Mouse (Mus musculus) retina, adult 2 months (tissue): ENCODE measurements around the gene Xpo5.

Experiments used
- DNase-seq: peaks from one replicate; pipeline ENCODE4 v3.0.0-alpha.2; 2012; ENCODE audit warnings: low read depth, low spot score

Gene Xpo5

DNA sequence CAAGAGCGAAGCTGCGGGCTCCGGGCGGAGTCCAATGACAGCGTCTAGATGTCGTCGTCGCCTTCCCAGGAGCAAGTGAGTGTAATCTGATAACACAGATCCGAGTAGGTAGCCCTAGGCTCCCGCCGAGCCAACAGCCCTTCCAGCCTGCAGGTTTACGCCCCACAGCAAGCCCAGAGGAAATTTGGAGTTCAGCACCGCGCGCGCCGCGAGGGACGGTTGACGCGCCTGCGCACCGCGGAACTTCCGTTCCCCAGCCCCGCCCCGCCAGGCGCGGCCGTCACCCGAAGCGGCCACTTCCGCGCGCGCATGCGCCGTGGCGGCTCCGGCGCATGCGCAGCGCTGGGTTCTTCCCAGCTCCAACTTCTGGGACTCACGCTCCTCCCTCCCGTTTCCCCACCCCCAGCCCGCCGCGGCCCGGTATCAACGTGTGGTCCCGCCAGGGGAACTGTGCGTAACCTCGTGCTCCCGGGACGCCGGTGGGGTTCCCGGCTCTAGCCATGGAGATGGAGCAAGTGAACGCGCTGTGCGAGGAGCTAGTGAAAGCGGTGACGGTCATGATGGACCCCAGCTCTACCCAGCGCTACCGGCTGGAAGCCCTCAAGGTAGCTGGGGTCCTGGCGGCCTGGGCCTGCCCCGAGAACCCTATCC, at the start of gene Xpo5, which contains the start of gene Polh:
Gene Xpo5, plus strand, starts transcription at position 362 of the 651 bp plus-strand sequence.
Gene Polh, minus strand, starts transcription at position 225 of the 651 bp plus-strand sequence.
- DNase-seq: peak; percentile 90

DNA sequence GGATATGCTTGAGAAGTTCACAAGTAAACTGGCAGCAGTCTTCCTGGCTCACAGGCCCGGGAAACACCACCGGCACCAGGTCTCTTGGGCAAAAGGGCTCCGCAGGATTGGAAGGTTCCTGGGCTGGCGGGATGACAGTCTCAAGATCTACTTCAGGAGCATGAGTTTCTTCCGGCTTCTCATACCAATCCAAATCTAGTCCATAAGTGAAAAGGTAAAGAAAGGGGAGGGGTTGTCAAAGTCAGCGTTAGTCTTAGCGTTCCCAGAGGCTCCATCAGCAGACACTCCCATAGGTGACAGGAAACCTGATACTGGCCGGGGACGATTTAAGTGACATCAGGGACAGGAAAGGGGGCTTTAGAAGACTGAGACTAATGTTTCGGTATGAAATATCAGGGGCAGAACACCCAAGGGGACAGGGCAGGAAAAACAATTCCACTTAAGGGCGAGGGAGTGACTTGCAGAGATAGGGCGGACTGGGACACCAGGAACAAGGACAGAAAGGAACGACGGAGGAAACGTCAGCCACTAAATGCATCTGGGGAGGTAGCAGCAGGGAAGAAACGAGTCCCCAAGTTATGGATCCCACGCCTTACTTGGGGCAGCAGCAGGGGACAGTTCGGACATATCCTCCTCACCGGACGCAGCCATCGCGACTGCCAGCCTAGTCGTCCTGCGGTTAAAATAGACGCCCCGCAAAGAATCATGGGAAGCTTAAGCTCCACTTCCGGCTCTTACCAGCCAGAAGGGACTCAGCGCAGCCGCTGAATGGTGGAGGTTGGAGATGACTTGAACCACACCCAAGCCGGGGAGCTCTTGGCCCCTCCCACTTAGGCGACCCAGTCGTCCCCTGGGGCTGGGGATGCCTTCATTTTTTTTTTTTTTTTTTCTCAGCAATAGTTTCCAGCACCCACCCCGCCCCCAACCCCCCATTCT, 49.5 kb upstream of the Xpo5 start, which contains the start of gene Mad2l1bp:
Gene Mad2l1bp, minus strand, starts transcription at position 707 of the 936 bp plus-strand sequence.
- DNase-seq: peak; percentile 79

- DNase-seq: no peak
Observed at GRCm38 (mm10) chr17:46154336-46154735, 48.2 kb upstream of the Xpo5 start.

DNA sequence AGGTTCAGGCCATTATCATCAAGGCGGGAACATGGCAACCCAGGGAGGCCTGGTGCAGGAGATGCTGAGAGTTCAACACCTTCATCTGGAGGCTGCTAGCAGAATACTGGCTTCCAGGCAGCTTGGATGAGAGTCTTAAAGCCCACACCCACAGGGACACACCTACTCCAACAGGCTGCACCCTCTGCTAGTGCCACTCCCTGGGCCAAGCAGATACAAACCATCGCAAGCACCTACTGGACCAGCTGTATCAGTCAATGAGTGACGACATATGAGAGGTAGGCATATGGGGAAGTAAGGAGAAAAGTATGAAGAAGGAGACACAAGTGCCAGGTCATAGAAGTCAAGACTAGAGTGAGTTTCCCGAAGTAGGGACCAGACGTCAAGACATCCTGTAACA, 45.9 kb upstream of the Xpo5 start:
- DNase-seq: no peak

DNA sequence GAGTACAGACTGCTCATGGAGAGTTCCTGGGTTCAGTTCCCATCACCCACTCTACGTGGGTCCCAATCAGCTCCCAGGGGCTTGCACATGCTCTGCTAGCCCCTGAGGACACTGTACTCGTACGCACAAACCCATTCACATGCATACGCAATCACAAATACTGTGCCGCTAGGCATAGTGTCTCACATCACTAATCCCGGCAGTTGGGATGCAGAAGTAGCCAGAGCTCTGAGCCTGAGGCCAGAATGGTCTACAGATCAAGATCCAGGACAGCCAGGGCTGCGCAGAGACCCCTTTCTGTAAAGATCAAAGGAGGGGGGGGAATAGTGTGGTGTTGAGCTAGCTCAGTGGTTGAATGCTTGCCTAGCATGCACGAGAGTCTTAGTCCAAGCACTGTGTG, 45.5 kb upstream of the Xpo5 start:
- DNase-seq: no peak

DNA sequence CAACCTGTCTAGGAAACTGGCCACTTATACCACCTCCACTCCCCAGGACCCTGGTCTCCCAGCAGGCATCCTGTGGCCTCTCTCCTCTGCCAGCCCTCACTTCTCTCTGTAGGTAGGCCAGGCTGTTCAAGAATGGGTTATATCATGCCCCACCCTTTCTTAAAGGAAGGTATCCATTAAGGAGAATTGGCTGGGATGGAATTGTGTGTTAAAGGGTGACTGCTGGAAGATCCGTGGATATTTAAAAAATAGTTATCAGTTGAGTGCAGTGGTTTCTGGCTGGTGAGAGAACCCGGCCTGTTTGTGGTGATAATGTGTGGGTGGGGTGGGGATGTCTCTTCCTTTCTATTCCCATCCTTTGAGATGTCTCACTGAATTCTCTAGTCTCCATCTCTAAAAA, 43.3 kb upstream of the Xpo5 start:
- no peak for DNase-seq

- peak; percentile 82 for DNase-seq
Observed at GRCm38 (mm10) chr17:46160090-46160662, 42.4 kb upstream of the Xpo5 start.

- peak; percentile 100 for DNase-seq
Observed at GRCm38 (mm10) chr17:46160686-46161085, 41.9 kb upstream of the Xpo5 start, which contains the start of gene Gtpbp2. Gtpbp2 (plus strand) TSS chr17:46161032.

DNA sequence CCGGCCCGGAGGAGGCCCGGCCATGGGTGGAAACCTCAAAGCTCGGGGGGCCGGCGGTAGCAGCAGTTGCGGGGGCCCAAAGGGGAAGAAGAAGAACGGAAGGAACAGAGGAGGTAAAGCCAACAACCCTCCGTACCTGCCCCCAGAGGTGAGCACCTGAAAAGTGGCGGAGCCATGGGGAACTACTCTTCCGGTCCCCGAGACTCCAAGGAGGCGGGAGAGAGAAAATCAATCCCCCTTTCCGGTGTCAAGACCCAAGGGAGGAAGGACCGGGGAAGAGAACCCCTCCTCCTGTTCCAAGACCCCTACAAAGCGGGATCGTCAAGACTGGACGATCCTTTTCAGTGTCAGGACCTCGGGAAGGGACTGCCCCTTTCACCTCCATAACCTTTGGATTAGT, 41.4 kb upstream of the Xpo5 start:
- no peak for DNase-seq

- DNase-seq: no peak
Observed at GRCm38 (mm10) chr17:46161710-46162109, 40.9 kb upstream of the Xpo5 start.

DNA sequence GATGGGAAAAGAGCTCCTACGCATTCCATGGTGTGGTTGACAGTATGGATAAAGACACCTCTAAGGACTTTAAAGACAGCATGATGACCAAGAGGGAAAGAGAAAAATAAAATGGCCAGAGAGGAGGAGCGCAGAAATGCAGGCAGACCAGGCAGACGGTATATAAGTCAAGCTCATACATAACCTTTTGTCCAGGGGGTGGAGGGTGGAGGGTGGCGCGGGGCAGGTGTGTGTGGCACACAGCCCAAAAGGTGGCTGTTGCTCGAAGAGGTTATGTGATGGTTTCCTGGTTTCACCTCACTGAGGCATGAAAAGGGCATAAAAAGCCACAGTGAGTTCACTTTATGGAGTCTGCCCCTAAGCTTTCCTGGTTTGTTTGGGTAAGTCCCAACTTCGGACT, 40.0 kb upstream of the Xpo5 start:
- no peak for DNase-seq

DNA sequence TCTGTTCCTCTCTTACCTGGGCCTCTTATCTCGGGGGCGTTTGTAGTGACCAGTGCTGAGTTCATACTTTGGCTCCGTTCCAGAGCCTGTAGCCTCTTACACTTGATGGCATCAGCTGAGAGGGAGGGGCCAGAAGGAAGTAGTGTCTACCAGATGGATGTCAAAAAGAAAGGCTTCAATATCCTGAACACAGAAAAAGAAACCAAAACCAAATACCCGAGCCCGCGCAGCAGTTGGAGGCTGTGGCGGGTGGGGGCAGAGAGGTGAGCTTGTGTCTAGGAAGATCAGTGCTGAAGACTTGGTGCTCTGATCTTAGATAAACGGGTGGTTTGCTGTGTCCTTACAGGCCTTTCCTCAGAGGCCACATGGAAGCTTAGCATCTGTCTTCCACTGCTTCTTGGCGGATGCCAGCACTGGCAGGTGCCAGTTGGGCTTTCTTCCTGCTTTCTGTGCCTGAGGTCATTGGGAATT, 39.6 kb upstream of the Xpo5 start:
- no peak for DNase-seq

- no peak for DNase-seq
Observed at GRCm38 (mm10) chr17:46164301-46164700, 38.3 kb upstream of the Xpo5 start.

GRCm38 (mm10) chr17:46164791-46165190, 37.8 kb upstream of the Xpo5 start:
- DNase-seq: no peak

- no peak for DNase-seq
Observed at GRCm38 (mm10) chr17:46165460-46165859, 37.1 kb upstream of the Xpo5 start.

- no peak for DNase-seq
Observed at GRCm38 (mm10) chr17:46166270-46166669, 36.3 kb upstream of the Xpo5 start.

- no peak for DNase-seq
Observed at GRCm38 (mm10) chr17:46167014-46167413, 35.6 kb upstream of the Xpo5 start.

GRCm38 (mm10) chr17:46168318-46168717, 34.3 kb upstream of the Xpo5 start:
- DNase-seq: no peak

- DNase-seq: no peak
Observed at GRCm38 (mm10) chr17:46168768-46169167, 33.8 kb upstream of the Xpo5 start.

DNA sequence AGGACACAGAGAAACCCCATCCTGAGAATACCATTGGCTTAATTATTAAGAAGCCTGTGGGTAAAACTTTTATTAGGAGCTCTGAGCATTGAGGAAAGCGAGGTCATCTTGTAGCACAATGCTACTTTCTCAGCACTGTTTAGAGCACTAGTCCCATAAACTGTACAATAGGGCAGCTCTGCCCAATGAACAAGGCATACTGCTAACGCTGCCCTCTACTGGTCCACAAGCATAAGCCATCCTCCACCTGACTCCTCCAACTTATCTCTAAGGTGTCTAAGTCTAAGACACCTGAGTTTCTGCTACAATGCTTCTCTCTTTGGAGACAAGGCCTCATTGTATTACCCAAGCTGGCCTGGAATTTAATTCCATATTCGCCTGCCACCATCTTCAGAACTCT, 32.0 kb upstream of the Xpo5 start:
- no peak for DNase-seq

GRCm38 (mm10) chr17:46182273-46182672, 20.3 kb upstream of the Xpo5 start:
- no peak for DNase-seq

DNA sequence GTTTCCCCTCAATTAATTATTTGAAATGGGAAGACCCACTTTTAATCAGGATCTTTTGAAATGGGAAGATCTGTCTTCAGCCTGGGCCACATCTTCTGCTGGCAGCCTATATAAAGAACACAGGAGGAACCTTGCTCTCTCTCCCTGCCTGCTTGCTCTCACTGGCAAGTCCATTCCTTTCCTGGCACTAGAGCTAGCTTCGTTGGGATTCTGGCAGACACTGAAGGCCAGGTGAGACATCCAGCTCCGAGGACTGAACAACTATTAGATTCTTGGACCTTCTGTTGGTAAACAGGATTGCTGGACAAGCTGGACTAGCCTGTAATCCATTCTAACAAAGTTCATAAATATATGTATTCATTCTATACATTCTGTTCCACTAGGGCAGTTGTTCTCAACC, 13.8 kb upstream of the Xpo5 start:
- no peak for DNase-seq
